Mouse (Mus musculus) midbrain, embryonic 11.5 days (tissue): ENCODE measurements around the gene Bmper. TPM values are rescaled to one million over a fixed set of nuclear protein-coding genes. Genes with fewer than 3 reads are reported as not detected.

Experiments used
- ATAC-seq: fragments of 200-750 bp; cut with Nextera tagmentation; 2 replicates; pipeline ENCODE4 v1.8.0; 2017; ENCODE audit warnings: moderate TSS enrichment, moderate library complexity; ENCODE audit not compliant: low FRiP score
- DNase-seq: peaks from one replicate; pipeline ENCODE4 v3.0.0; 2015; ENCODE audit warnings: low spot score; ENCODE audit errors: missing footprints
- H3K27ac ChIP-seq: fragments of 300-500 bp; sonication (generic); 2 replicates; pipeline ENCODE4 v1.5.1; 2014; ENCODE audit warnings: low read depth, low read length
- H3K27me3 ChIP-seq: fragments of 300-500 bp; sonication (generic); 2 replicates; pipeline ENCODE4 v1.6.1; 2014; ENCODE audit warnings: mild to moderate bottlenecking, low read length, moderate library complexity, mixed read lengths; ENCODE audit not compliant: control insufficient read depth, insufficient read depth
- H3K36me3 ChIP-seq: fragments of 300-500 bp; sonication (generic); 2 replicates; pipeline ENCODE4 v1.6.1; 2014; ENCODE audit warnings: mild to moderate bottlenecking, low read length, moderate library complexity, mixed read lengths; ENCODE audit not compliant: control insufficient read depth, insufficient read depth
- H3K4me1 ChIP-seq: fragments of 300-500 bp; sonication (generic); 2 replicates; pipeline ENCODE4 v1.6.1; 2014; ENCODE audit warnings: low read length; ENCODE audit not compliant: control insufficient read depth, insufficient read depth
- H3K4me2 ChIP-seq: fragments of 300-500 bp; sonication (generic); 2 replicates; pipeline ENCODE4 v1.6.1; 2014; ENCODE audit warnings: mild to moderate bottlenecking, moderate library complexity
- H3K4me3 ChIP-seq: fragments of 300-500 bp; sonication (generic); 2 replicates; pipeline ENCODE4 v1.5.1; 2014; ENCODE audit warnings: low read depth, low read length
- H3K9ac ChIP-seq: fragments of 300-500 bp; sonication (generic); 2 replicates; pipeline ENCODE4 v1.6.1; 2014; ENCODE audit warnings: low read length
- H3K9me3 ChIP-seq: fragments of 300-500 bp; sonication (generic); 2 replicates; pipeline ENCODE4 v1.6.1; 2016; ENCODE audit warnings: low read length; ENCODE audit not compliant: control insufficient read depth
- WGBS: fragments of 180-500 bp; shearing (Covaris S2); extraction: QIAGEN DNeasy Blood & Tissue Kit; methylation state at CpG from one replicate; pipeline ENCODE4 v1.1.7; 2014; 5-methylcytosine and 5-hydroxymethylcytosine counted together
- polyA plus RNA-seq: library from polyadenylated mRNA; unstranded; fragments of >200 nt; fragmentation: Nextera tagmentation; extraction: Ambion mirVana; gene quantifications from 2 replicates; pipeline ENCODE4 v1.2.1, GENCODE M21; 2014

Gene Bmper
- polyA plus RNA-seq, 1 experiment from 2014 or later: 2.7 TPM

- Histone ChIP-seq H3K9me3 (no peaks in the 10 kb centered on the region), H3K4me3 (no peak overlapping the region), H3K27ac (no peak overlapping the region), H3K36me3 (no peaks in the 10 kb centered on the region), H3K27me3 (no peaks in the 10 kb centered on the region), H3K4me2 (no peak overlapping the region), H3K4me1 (no peaks in the 10 kb centered on the region), H3K9ac (no peak overlapping the region)
- ATAC-seq (no peak), DNase-seq (no peak)
- WGBS: 70% methylated on average over 5 of the region's 5 CpGs
Observed at GRCm38 (mm10) chr9:23442168-23442567, 219.3 kb downstream of the Bmper start.

- no peaks in the 10 kb centered on the region for H3K4me1 ChIP-seq
- no peaks in the 10 kb centered on the region for H3K9me3 ChIP-seq
- H3K4me3 ChIP-seq: no peak overlapping the region
- no peaks in the 10 kb centered on the region for H3K36me3 ChIP-seq
- WGBS: 90% methylated on average over 4 of the region's 4 CpGs
- DNase-seq (no peak), ATAC-seq (no peak)
- H3K27ac ChIP-seq: no peak overlapping the region
- H3K27me3 ChIP-seq: no peaks in the 10 kb centered on the region
- H3K9ac ChIP-seq: no peak overlapping the region
- no peak overlapping the region for H3K4me2 ChIP-seq
Observed at GRCm38 (mm10) chr9:23444975-23445374, 222.1 kb downstream of the Bmper start.

GRCm38 (mm10) chr9:23447271-23447961 is 224.5 kb downstream of the Bmper start:
- Histone ChIP-seq H3K9me3 (no peaks in the 10 kb centered on the region), H3K9ac (no peak overlapping the region), H3K27ac (no peak overlapping the region), H3K36me3 (no peaks in the 10 kb centered on the region), H3K4me3 (no peak overlapping the region), H3K4me1 (no peaks in the 10 kb centered on the region), H3K4me2 (no peak overlapping the region), H3K27me3 (no peaks in the 10 kb centered on the region)
- 69% methylated on average over 7 of the region's 7 CpGs for WGBS
- no peak for DNase-seq
- no peak for ATAC-seq

- H3K4me2 ChIP-seq: no peak overlapping the region
- DNase-seq (no peak), ATAC-seq (no peak)
- H3K27me3 ChIP-seq: no peaks in the 10 kb centered on the region
- H3K36me3 ChIP-seq: no peaks in the 10 kb centered on the region
- H3K9me3 ChIP-seq: no peaks in the 10 kb centered on the region
- H3K27ac ChIP-seq: no peak overlapping the region
- WGBS: 66% methylated on average over 5 of the region's 5 CpGs
- no peak overlapping the region for H3K4me3 ChIP-seq
- H3K4me1 ChIP-seq: no peaks in the 10 kb centered on the region
- no peak overlapping the region for H3K9ac ChIP-seq
Observed at GRCm38 (mm10) chr9:23453309-23453708, 230.4 kb downstream of the Bmper start.

- Histone ChIP-seq H3K27me3 (no peaks in the 10 kb centered on the region), H3K4me3 (no peak overlapping the region), H3K27ac (no peak overlapping the region), H3K36me3 (no peaks in the 10 kb centered on the region), H3K4me1 (no peaks in the 10 kb centered on the region), H3K4me2 (no peak overlapping the region), H3K9me3 (no peaks in the 10 kb centered on the region), H3K9ac (no peak overlapping the region)
- no peak for DNase-seq
- no peak for ATAC-seq
- 65% methylated on average over 3 of the region's 3 CpGs for WGBS
Observed at GRCm38 (mm10) chr9:23457186-23457585, 234.3 kb downstream of the Bmper start.

GRCm38 (mm10) chr9:23460721-23461120 is 237.8 kb downstream of the Bmper start:
- 77% methylated on average over 4 of the region's 4 CpGs for WGBS
- DNase-seq: no peak
- H3K27ac ChIP-seq: no peak overlapping the region
- no peaks in the 10 kb centered on the region for H3K27me3 ChIP-seq
- H3K4me3 ChIP-seq: no peak overlapping the region
- no peaks in the 10 kb centered on the region for H3K36me3 ChIP-seq
- no peaks in the 10 kb centered on the region for H3K4me1 ChIP-seq
- ATAC-seq: no peak
- no peak overlapping the region for H3K9ac ChIP-seq
- H3K4me2 ChIP-seq: no peak overlapping the region
- no peaks in the 10 kb centered on the region for H3K9me3 ChIP-seq

- Histone ChIP-seq H3K4me3 (no peak overlapping the region), H3K9ac (no peak overlapping the region), H3K9me3 (no peaks in the 10 kb centered on the region), H3K27me3 (no peaks in the 10 kb centered on the region), H3K36me3 (no peaks in the 10 kb centered on the region), H3K4me2 (no peak overlapping the region), H3K27ac (no peak overlapping the region), H3K4me1 (no peaks in the 10 kb centered on the region)
- WGBS: 47% methylated on average over 3 of the region's 3 CpGs
- DNase-seq (peak; percentile 93), ATAC-seq (peak; percentile 67; the same call in 1 of the 2 replicates)
Observed at GRCm38 (mm10) chr9:23462949-23463608, 240.2 kb downstream of the Bmper start.

GRCm38 (mm10) chr9:23464981-23465630 is 242.2 kb downstream of the Bmper start:
- Histone ChIP-seq H3K4me1 (no peaks in the 10 kb centered on the region), H3K9me3 (no peaks in the 10 kb centered on the region), H3K9ac (no peak overlapping the region), H3K27ac (no peak overlapping the region), H3K4me3 (no peak overlapping the region), H3K27me3 (no peaks in the 10 kb centered on the region), H3K36me3 (no peaks in the 10 kb centered on the region), H3K4me2 (no peak overlapping the region)
- 87% methylated on average over 7 of the region's 7 CpGs for WGBS
- ATAC-seq (no peak), DNase-seq (no peak)

- no peak for DNase-seq
- no peaks in the 10 kb centered on the region for H3K4me1 ChIP-seq
- no peak for ATAC-seq
- WGBS: 59% methylated on average over 1 of the region's 1 CpGs
- H3K27me3 ChIP-seq: no peaks in the 10 kb centered on the region
- H3K27ac ChIP-seq: no peak overlapping the region
- no peak overlapping the region for H3K9ac ChIP-seq
- H3K9me3 ChIP-seq: no peaks in the 10 kb centered on the region
- H3K36me3 ChIP-seq: no peaks in the 10 kb centered on the region
- H3K4me2 ChIP-seq: no peak overlapping the region
- H3K4me3 ChIP-seq: no peak overlapping the region
Observed at GRCm38 (mm10) chr9:23469886-23470285, 247.0 kb downstream of the Bmper start.
